Mouse (Mus musculus): Measurements from ENCODE around the gene Rasgrf1. TPM values are rescaled to one million over a fixed set of nuclear protein-coding genes. Genes with fewer than 3 reads are reported as not detected.

Gene Rasgrf1
- total and polyA plus RNA-seq, 3 experiments, result not detected

GRCm38 (mm10) chr9:89879574-89879973 is 30.1 kb upstream of the Rasgrf1 start:
- Histone ChIP-seq H3K4me1 (ENCODE audit: control insufficient read depth in 1 of 2, insufficient read depth in 2 of 2) (peaks cover 0 to 3% of the 10 kb centered on the region in 2 experiments; a peak in 1 of 4 replicates), H3K9ac (ENCODE audit: insufficient read depth, low read depth) (no peak overlapping the region), H3K4me3 (replicated peaks in 1 of 3; ENCODE audit: low read depth in 2 of 3, low read length in 2 of 3, poor library complexity in 1 of 3) (no peak overlapping the region), H3K9me3 (replicated peaks; ENCODE audit: low read length) (peaks cover 8% of the 10 kb centered on the region), H3K27me3 (replicated peaks) (no peaks in the 10 kb centered on the region), H3K79me2 (replicated peaks; ENCODE audit: control insufficient read depth, extremely low read depth, insufficient read depth, poor library complexity, severe bottlenecking) (no peaks in the 10 kb centered on the region), H3K4me2 (ENCODE audit: insufficient read depth, low read depth, poor library complexity, severe bottlenecking) (no peak overlapping the region), H3K27ac (ENCODE audit: insufficient read depth, low read depth) (no peak overlapping the region), H3K36me3 (replicated peaks in 1 of 2; ENCODE audit: control insufficient read depth in 1 of 2, insufficient read depth in 1 of 2, low read length in 1 of 2) (no peaks in the 10 kb centered on the region)
- TF ChIP-seq JUN (IDR thresholded peaks at IDR 0.05; ENCODE audit: insufficient read depth, low read depth, low read length) (no peak), TCF12 (IDR thresholded peaks at IDR 0.05; ENCODE audit: low read depth, low read length) (no peak), E2F4 (IDR thresholded peaks at IDR 0.05; ENCODE audit: insufficient replicate concordance, low read depth, low read length) (no peak), GABPA (IDR thresholded peaks at IDR 0.05; ENCODE audit: insufficient replicate concordance, low read depth, low read length) (no peak), UBTF (IDR thresholded peaks at IDR 0.05; ENCODE audit: low read depth, low read length) (no peak), POLR2A (IDR thresholded peaks at IDR 0.05; ENCODE audit: low read depth, low read length) (no peak), SIN3A (IDR thresholded peaks at IDR 0.05; ENCODE audit: low read length) (no peak), USF1 (IDR thresholded peaks at IDR 0.05; ENCODE audit: low read depth, low read length) (no peak), HCFC1 (IDR thresholded peaks at IDR 0.05; ENCODE audit: low read depth, low read length) (no peak), CTCF (conservative IDR thresholded peaks at IDR 0.05 in 1 of 2, IDR thresholded peaks at IDR 0.05 in 1 of 2; ENCODE audit: low read depth in 2 of 2, low read length in 2 of 2) (no peak), PAX5 (IDR thresholded peaks at IDR 0.05; ENCODE audit: low read length) (no peak), USF2 (conservative IDR thresholded peaks at IDR 0.05; ENCODE audit: low read depth, low read length) (no peak), MEF2A (IDR thresholded peaks at IDR 0.05; ENCODE audit: borderline replicate concordance, low read depth, low read length) (no peak), NELFE (IDR thresholded peaks at IDR 0.05; ENCODE audit: low read depth, low read length) (no peak), ELF1 (IDR thresholded peaks at IDR 0.05; ENCODE audit: low read depth, low read length) (no peak), SMC3 (IDR thresholded peaks at IDR 0.05; ENCODE audit: low read depth, low read length) (no peak), BHLHE40 (IDR thresholded peaks at IDR 0.05; ENCODE audit: low read depth, low read length) (no peak), IRF4 (IDR thresholded peaks at IDR 0.05; ENCODE audit: low read depth, low read length) (no peak)
- dilution Hi-C loops (cut with MboI; ENCODE audit: extremely low pct_ligation_motif_present, extremely low pct_unique_long_range_greater_than_20kb, low sequenced_read_pairs) (no loop called here), in situ Hi-C loops (cut with MboI; ENCODE audit: low pct_ligation_motif_present, low pct_unique_long_range_greater_than_20kb, low sequenced_read_pairs) (no loop called here)
- DNase-seq (ENCODE audit: extremely low read depth), result no peak

DNA sequence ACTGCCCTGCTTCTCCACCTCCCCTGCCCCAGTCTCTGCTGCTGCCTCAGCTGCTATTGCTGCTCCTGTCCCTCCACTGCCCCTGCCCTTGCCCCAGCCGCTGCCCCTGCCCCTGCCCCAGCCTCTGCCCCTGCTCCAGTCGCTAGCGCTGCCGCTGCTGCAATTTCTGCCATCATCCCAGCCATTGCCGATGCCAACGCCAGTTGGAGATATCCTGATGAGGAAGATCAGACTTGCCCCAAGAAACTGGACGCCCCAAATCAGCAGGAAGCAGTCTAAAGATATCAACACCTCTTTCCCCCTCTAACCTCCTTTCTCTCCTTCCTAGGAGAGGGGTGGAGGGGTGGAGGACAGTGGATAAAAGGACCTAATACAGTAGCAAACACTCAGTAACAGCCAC is 28.2 kb upstream of the Rasgrf1 start:
- Histone ChIP-seq H3K27me3 (replicated peaks) (peaks cover 2% of the 10 kb centered on the region), H3K36me3 (replicated peaks in 1 of 2; ENCODE audit: control insufficient read depth in 1 of 2, insufficient read depth in 1 of 2, low read length in 1 of 2) (no peaks in the 10 kb centered on the region), H3K4me3 (replicated peaks in 1 of 3; ENCODE audit: low read depth in 2 of 3, low read length in 2 of 3, poor library complexity in 1 of 3) (no peak overlapping the region), H3K9ac (ENCODE audit: insufficient read depth, low read depth) (no peak overlapping the region), H3K9me3 (replicated peaks; ENCODE audit: low read length) (peaks cover 8% of the 10 kb centered on the region), H3K79me2 (replicated peaks; ENCODE audit: control insufficient read depth, extremely low read depth, insufficient read depth, poor library complexity, severe bottlenecking) (no peaks in the 10 kb centered on the region), H3K4me1 (ENCODE audit: control insufficient read depth in 1 of 2, insufficient read depth in 2 of 2) (no peaks in the 10 kb centered on the region), H3K4me2 (ENCODE audit: insufficient read depth, low read depth, poor library complexity, severe bottlenecking) (no peak overlapping the region), H3K27ac (ENCODE audit: insufficient read depth, low read depth) (no peak overlapping the region)
- DNase-seq (ENCODE audit: extremely low read depth), result no peak
- dilution Hi-C loops (cut with MboI; ENCODE audit: extremely low pct_ligation_motif_present, extremely low pct_unique_long_range_greater_than_20kb, low sequenced_read_pairs), result no loop called here
- TF ChIP-seq TBP (conservative IDR thresholded peaks at IDR 0.05; ENCODE audit: low read depth, low read length) (no peak), MAZ (IDR thresholded peaks at IDR 0.05; ENCODE audit: low read depth, low read length) (no peak), RAD21 (IDR thresholded peaks at IDR 0.05; ENCODE audit: low read depth, low read length) (no peak), NELFE (IDR thresholded peaks at IDR 0.05; ENCODE audit: low read depth, low read length) (no peak), UBTF (IDR thresholded peaks at IDR 0.05; ENCODE audit: low read depth, low read length) (no peak), TCF12 (IDR thresholded peaks at IDR 0.05; ENCODE audit: low read depth, low read length) (no peak), SIN3A (IDR thresholded peaks at IDR 0.05; ENCODE audit: low read length) (no peak), IRF4 (IDR thresholded peaks at IDR 0.05; ENCODE audit: low read depth, low read length) (no peak), MAFK (IDR thresholded peaks at IDR 0.05; ENCODE audit: insufficient replicate concordance, low read length) (no peak), NRF1 (IDR thresholded peaks at IDR 0.05; ENCODE audit: low read depth, low read length) (no peak), BHLHE40 (IDR thresholded peaks at IDR 0.05; ENCODE audit: low read depth, low read length) (no peak), USF1 (IDR thresholded peaks at IDR 0.05; ENCODE audit: low read depth, low read length) (no peak), PAX5 (IDR thresholded peaks at IDR 0.05; ENCODE audit: low read length) (no peak)
- in situ Hi-C loops (cut with MboI; ENCODE audit: low pct_ligation_motif_present, low pct_unique_long_range_greater_than_20kb, low sequenced_read_pairs), result no loop called here
